Mouse (Mus musculus) spleen, postnatal 10 days (tissue): Measurements from ENCODE around the gene Gabarap.
A peak's percentile ranks its signal among the peaks of the same experiment; 100 is the strongest.
"Not testable (repeated sequence)": the region's sequence is repeated elsewhere in the genome, so short reads cannot be mapped to it uniquely, and the experiment has no call there.

ENCODE experiments used
- DNase-seq, 2 experiments: peaks; one replicate each; pipeline ENCODE4 v3.0.0; 2021 to 2022; ENCODE audit warnings: low spot score in 2 of 2

Gene Gabarap

GRCm38 (mm10) chr11:69998567-69999491 lies 7.9 kb downstream of the Gabarap start:
- DNase-seq = no peak

GRCm38 (mm10) chr11:69999666-70000065 lies 8.7 kb downstream of the Gabarap start:
- DNase-seq = no peak

GRCm38 (mm10) chr11:70000396-70000898 lies 9.5 kb downstream of the Gabarap start, which contains the start of gene Dvl2:
Dvl2 (plus strand) TSS chr11:70000595.
- DNase-seq = peak; percentile 73 to 92

- no peak for DNase-seq
Measured at GRCm38 (mm10) chr11:70001159-70001558, 10.2 kb downstream of the Gabarap start.

GRCm38 (mm10) chr11:70001865-70002264 lies 10.9 kb downstream of the Gabarap start:
- peak in 1 of 2 experiments; percentile 80 for DNase-seq

GRCm38 (mm10) chr11:70002471-70002870 lies 11.5 kb downstream of the Gabarap start:
- no peak for DNase-seq

- DNase-seq = peak in 1 of 2 experiments; percentile 52
Measured at GRCm38 (mm10) chr11:70005521-70005920, 14.6 kb downstream of the Gabarap start.

- DNase-seq = no peak
Measured at GRCm38 (mm10) chr11:70010033-70010432, 19.1 kb downstream of the Gabarap start.

GRCm38 (mm10) chr11:70010548-70010947 lies 19.6 kb downstream of the Gabarap start:
- DNase-seq = no peak

GRCm38 (mm10) chr11:70010961-70011360 lies 20.0 kb downstream of the Gabarap start:
- no peak for DNase-seq

- no peak for DNase-seq
Measured at GRCm38 (mm10) chr11:70012931-70013330, 22.0 kb downstream of the Gabarap start.

GRCm38 (mm10) chr11:70013408-70013807 lies 22.5 kb downstream of the Gabarap start:
- no peak for DNase-seq

- no peak for DNase-seq
Measured at GRCm38 (mm10) chr11:70014051-70014450, 23.1 kb downstream of the Gabarap start.

GRCm38 (mm10) chr11:70014880-70015558 lies 24.1 kb downstream of the Gabarap start, which contains the start of gene Acadvl:
Acadvl (minus strand) TSS chr11:70015411.
- DNase-seq = peak; percentile 79 to 92

- DNase-seq = no peak
Measured at GRCm38 (mm10) chr11:70015677-70016076, 24.7 kb downstream of the Gabarap start.

GRCm38 (mm10) chr11:70016177-70016576 lies 25.2 kb downstream of the Gabarap start:
- not testable (repeated sequence) for DNase-seq

- no peak for DNase-seq
Measured at GRCm38 (mm10) chr11:70016669-70017068, 25.7 kb downstream of the Gabarap start, which contains the start of gene Dlg4. Dlg4 (plus strand) TSS chr11:70016942.

- DNase-seq = no peak
Measured at GRCm38 (mm10) chr11:70017199-70017767, 26.3 kb downstream of the Gabarap start.

- no peak for DNase-seq
Measured at GRCm38 (mm10) chr11:70018131-70018990, 27.4 kb downstream of the Gabarap start.

- no peak for DNase-seq
Measured at GRCm38 (mm10) chr11:70019495-70020021, 28.6 kb downstream of the Gabarap start.
